Mouse (Mus musculus) spleen, adult 2 months (tissue): ENCODE results near the gene Ccdc54. TPM values are rescaled to one million over a fixed set of nuclear protein-coding genes. Genes with fewer than 3 reads are reported as not detected.

Experiments used
- DNase-seq, 2 experiments: peaks; one replicate each; pipeline versions ENCODE4 v3.0.0 to v3.0.0-alpha.2; 2012 to 2021; ENCODE audit warnings: low spot score in 2 of 2, low read depth in 1 of 2
- H3K27ac ChIP-seq: fragments of 200-500 bp; 2 replicates; pipeline ENCODE4 v1.5.1; 2012; ENCODE audit warnings: low read length, inconsistent platforms; ENCODE audit not compliant: insufficient read depth
- H3K27me3 ChIP-seq: fragments of 200-500 bp; 2 replicates; pipeline ENCODE4 v1.6.1; 2012; ENCODE audit warnings: mild to moderate bottlenecking, moderate library complexity, low read length, inconsistent platforms; ENCODE audit not compliant: control insufficient read depth, insufficient read depth
- H3K36me3 ChIP-seq: fragments of 200-500 bp; 2 replicates; pipeline ENCODE4 v1.6.1; 2012; ENCODE audit warnings: mild to moderate bottlenecking, low read length, inconsistent platforms; ENCODE audit not compliant: control insufficient read depth, insufficient read depth
- H3K4me1 ChIP-seq: fragments of 200-500 bp; 2 replicates; pipeline ENCODE4 v1.6.1; 2011; ENCODE audit warnings: inconsistent platforms; ENCODE audit not compliant: control insufficient read depth, insufficient read depth, insufficient read length
- H3K4me3 ChIP-seq: fragments of 200-500 bp; 2 replicates; pipeline ENCODE4 v1.5.1; 2011; ENCODE audit warnings: mild to moderate bottlenecking, inconsistent platforms; ENCODE audit not compliant: insufficient read depth, insufficient read length; ENCODE audit errors: extremely low read depth
- CTCF ChIP-seq: fragments of 200-500 bp; IDR thresholded peaks from 2 replicates; pipeline ENCODE4 v1.5.1; 2011; ENCODE audit warnings: mild to moderate bottlenecking, inconsistent platforms; ENCODE audit not compliant: insufficient read depth, insufficient read length, insufficient replicate concordance; ENCODE audit errors: extremely low read depth
- POLR2A ChIP-seq: fragments of 200-500 bp; IDR thresholded peaks from 2 replicates; pipeline ENCODE4 v1.6.1; 2011; ENCODE audit warnings: low read depth, low read length, inconsistent platforms
- WGBS: fragments of 180-500 bp; shearing (Covaris S2); methylation state at CpG from one replicate; pipeline ENCODE4 v1.1.7; 2018; 5-methylcytosine and 5-hydroxymethylcytosine counted together
- polyA plus RNA-seq: library from polyadenylated mRNA; depleted of rRNA; stranded (reverse); fragments of >200 nt; gene quantifications from 2 replicates; pipeline ENCODE4 v1.2.3, GENCODE M21; 2012

The Ccdc54 gene
- polyA plus RNA-seq, 1 experiment = not detected

DNA sequence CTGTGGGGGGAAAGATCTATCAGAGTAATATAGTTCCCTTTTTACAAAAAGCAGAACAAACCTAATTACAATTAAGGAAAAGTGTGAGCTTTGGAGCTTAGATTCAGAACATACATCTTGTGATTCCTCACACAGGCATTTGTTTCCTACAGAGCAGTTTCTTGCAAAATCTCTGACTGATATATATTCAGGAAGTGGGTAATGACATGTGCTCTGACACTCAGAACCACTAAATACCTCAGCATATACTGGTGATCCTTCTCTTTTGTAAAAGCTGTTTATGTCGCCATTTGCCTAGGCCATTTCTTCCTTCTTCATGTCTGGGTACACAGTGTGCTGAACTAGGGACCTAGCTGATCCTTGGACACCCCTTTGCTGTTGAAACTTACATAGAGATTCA, 2.8 kb downstream of the Ccdc54 start:
- Histone ChIP-seq H3K36me3 (no peaks in the 10 kb centered on the region), H3K27me3 (no peaks in the 10 kb centered on the region), H3K4me1 (peaks cover 3% of the 10 kb centered on the region; the same call in 1 of the 2 replicates), H3K4me3 (no peak overlapping the region), H3K27ac (no peak overlapping the region)
- DNase-seq = no peak
- TF ChIP-seq POLR2A = no peak
- WGBS = 28% methylated on average over 1 of the region's 1 CpGs

DNA sequence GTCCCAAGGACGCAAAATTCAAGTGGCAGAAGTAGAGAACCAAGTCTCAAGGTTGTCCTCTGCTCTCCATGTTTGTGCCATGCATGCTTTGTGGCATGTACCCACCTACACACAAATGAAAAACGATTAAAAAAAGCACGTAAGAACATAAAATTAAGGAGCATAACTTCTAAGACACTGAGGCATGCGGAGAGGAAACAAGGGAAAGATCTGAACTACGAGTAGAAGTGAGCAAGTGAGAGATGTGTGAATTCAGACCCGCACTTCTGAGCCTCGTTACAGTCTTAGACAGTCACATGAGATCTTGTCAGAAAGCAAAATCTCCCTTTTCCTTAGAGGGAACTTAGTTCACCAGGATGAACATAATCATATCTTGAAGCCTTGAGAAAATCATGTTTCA, 3.8 kb downstream of the Ccdc54 start:
- Histone ChIP-seq H3K4me3 (no peak overlapping the region), H3K27ac (no peak overlapping the region), H3K27me3 (no peaks in the 10 kb centered on the region), H3K36me3 (no peaks in the 10 kb centered on the region), H3K4me1 (peaks cover 3% of the 10 kb centered on the region; the same call in 1 of the 2 replicates)
- DNase-seq = no peak
- no peak for TF ChIP-seq POLR2A
- TF ChIP-seq CTCF = no peak
- WGBS = 88% methylated on average over 7 of the region's 7 CpGs

DNA sequence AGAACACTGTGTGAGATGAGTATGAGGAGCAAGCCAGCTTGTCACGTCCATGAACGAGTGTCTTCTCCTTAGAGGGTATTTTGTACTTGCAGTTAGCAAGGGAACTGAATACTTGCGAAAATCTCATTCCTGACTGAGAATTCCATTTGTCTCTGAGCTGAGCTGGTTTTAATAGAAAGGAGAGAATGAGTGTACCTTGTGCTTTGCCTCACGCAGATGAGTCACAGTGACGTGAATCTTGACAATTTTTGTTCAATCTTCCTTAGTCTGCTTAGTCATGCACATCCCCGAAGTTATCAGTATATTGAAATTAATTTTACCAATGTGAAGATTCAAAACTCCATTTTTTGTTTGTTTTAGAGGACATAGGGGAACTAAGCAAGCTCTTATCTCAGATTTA, 12.6 kb downstream of the Ccdc54 start:
- no peak for DNase-seq

DNA sequence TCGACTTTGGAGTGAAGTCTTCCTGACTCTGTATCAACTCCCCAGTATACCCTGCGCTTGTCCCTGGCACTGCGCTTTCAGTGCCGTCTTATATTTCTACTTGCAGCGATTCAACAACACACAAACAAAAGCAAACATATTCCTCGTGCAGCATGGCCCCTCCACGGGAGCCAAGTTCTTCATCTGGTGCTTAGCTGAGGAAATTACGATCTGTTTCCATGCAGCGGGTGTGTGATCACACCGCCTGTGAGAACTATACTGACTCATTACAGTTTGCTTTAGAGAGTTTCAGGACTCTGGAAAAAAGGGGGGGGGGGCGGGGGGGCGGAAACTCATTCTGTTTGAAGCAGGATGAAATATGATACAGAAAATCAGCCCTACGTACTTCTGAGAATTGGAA, 18.4 kb downstream of the Ccdc54 start:
- Histone ChIP-seq H3K4me3 (no peak overlapping the region), H3K27ac (no peak overlapping the region), H3K36me3 (no peaks in the 10 kb centered on the region), H3K4me1 (no peaks in the 10 kb centered on the region), H3K27me3 (no peaks in the 10 kb centered on the region)
- no peak for TF ChIP-seq CTCF
- no peak for TF ChIP-seq POLR2A
- DNase-seq = no peak
- WGBS = 91% methylated on average over 13 of the region's 13 CpGs

More for the DNA sequence above, 12.6 kb downstream of the Ccdc54 start:
- Histone ChIP-seq H3K27me3 (no peaks in the 10 kb centered on the region), H3K4me3 (no peak overlapping the region), H3K27ac (no peak overlapping the region), H3K36me3 (no peaks in the 10 kb centered on the region), H3K4me1 (no peaks in the 10 kb centered on the region)
- 82% methylated on average over 6 of the region's 6 CpGs for WGBS
- TF ChIP-seq POLR2A (no peak), CTCF (no peak)

DNA sequence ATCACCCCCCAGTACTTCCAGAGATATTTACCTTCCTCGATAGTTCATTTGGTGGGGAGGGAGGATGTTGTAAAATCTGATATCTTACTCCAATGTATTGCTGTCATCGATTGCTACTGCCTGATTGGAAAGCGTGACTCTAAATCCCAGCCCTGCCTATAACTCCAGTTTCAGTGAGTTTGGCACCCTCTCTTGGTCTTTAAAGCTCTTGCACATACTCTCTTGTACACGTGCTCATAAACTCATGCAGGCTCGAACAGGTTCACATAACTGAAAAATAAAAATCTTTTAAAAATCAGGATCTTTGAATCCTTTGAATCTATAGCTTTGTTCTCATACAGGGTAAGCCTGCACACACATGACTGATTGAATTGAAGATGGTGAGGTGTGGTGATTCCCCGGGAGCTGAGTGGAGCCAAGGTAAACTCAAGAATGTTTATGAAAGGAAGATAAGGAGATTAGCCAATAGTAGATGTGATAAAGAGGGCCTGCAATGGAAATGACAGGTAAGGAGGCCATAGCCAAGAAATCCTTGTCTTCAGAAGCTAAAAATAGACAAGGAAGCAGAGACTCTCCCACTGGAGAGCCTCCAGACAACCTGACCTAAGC, 31.7 kb downstream of the Ccdc54 start:
- H3K4me3 ChIP-seq = no peak overlapping the region
- no peaks in the 10 kb centered on the region for H3K36me3 ChIP-seq
- no peaks in the 10 kb centered on the region for H3K4me1 ChIP-seq
- no peak overlapping the region for H3K27ac ChIP-seq
- H3K27me3 ChIP-seq = no peaks in the 10 kb centered on the region
- DNase-seq = no peak
- TF ChIP-seq CTCF = no peak
- no peak for TF ChIP-seq POLR2A
- whole genome bisulfite sequencing = 81% methylated on average over 6 of the region's 6 CpGs

DNA sequence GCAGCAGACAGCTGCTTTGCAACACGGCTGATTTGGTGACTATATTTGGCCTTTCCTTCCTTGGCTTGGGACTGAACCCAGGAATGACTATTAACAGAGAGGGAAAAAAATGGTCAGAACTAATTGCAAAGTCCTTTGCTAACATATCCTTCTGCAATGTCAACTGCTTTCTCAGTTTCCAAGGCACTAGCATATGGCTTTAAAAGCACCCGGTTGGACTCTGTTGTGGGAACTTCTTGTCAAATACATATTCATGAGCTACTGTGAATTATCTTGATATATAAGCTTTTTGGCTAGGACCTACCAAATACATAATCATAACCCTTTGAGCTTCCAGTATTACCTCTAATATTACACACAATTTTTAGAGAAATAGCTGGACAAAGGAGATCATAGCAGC, 37.1 kb downstream of the Ccdc54 start:
- H3K4me1 ChIP-seq = no peaks in the 10 kb centered on the region; the same call in 1 of the 2 replicates
- H3K27ac ChIP-seq = no peak overlapping the region
- no peak for DNase-seq
- TF ChIP-seq CTCF = no peak
- no peak for TF ChIP-seq POLR2A
- H3K4me3 ChIP-seq = no peak overlapping the region
- no peaks in the 10 kb centered on the region for H3K36me3 ChIP-seq
- H3K27me3 ChIP-seq = no peaks in the 10 kb centered on the region
- WGBS = 81% methylated on average over 2 of the region's 2 CpGs

DNA sequence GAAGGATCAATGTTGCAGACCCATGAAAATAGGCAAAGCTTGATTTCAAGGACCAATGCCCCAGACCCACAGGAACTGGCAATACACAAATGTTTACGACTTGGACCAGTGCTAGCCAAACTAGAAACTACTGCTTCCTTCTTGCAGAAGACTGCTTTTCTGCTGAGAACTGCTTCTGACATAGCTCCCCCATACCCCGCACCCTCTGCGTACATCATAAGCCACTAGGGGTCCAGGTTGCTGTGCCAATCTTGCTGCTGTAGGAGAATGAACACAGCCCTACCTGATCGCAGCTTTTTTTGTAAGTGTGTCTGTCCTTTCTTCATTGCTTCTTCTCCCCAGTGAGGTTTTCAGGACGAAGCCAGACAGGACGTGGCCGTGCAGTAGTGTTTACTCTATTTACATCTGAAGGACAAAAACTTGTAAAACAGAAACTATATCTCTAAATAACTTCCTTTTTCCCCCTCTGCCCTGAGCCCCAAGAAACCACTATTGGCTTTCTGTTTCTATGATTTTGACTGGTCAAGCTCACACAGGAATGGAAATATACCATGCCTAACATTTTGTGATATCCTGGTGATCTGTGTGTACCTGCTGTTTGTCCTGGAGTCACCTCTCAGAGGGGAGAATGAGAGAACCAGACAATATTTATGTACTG, 39.0 kb downstream of the Ccdc54 start:
- no peak overlapping the region; the same call in 1 of the 2 replicates for H3K27ac ChIP-seq
- WGBS = 11% methylated on average over 7 of the region's 7 CpGs
- H3K36me3 ChIP-seq = no peaks in the 10 kb centered on the region
- H3K27me3 ChIP-seq = no peaks in the 10 kb centered on the region
- H3K4me3 ChIP-seq = no peak overlapping the region
- no peak for TF ChIP-seq CTCF
- TF ChIP-seq POLR2A = no peak
- H3K4me1 ChIP-seq = no peaks in the 10 kb centered on the region; the same call in 1 of the 2 replicates
- no peak for DNase-seq
